Mouse (Mus musculus) layer of hippocampus, adult 2 months (tissue): ENCODE measurements around the gene Prkacb. TPM values are rescaled to one million over a fixed set of nuclear protein-coding genes. Genes with fewer than 3 reads are reported as not detected.

Source experiments
- DNase-seq, 2 experiments: peaks; one replicate each; pipeline ENCODE4 v3.0.0; 2022; ENCODE audit warnings: low spot score in 2 of 2
- H3K27ac ChIP-seq: fragments of 200-600 bp; 2 replicates; pipeline ENCODE4 v1.8.1; 2022
- H3K4me3 ChIP-seq: fragments of 200-600 bp; 2 replicates; pipeline ENCODE4 v1.8.1; 2022; ENCODE audit warnings: mild to moderate bottlenecking
- CTCF ChIP-seq: fragments of 200-600 bp; conservative IDR thresholded peaks from 2 replicates; pipeline ENCODE4 v1.8.1; 2022; ENCODE audit warnings: antibody characterized with exemption, mild to moderate bottlenecking, moderate library complexity
- total RNA-seq, 2 experiments: library from RNA; stranded (reverse); gene quantifications; 2 replicates each; pipeline ENCODE4 v1.2.3; 2021

Prkacb gene
- total RNA-seq, 2 experiments from 2014 or later = 244 to 252 TPM

DNA sequence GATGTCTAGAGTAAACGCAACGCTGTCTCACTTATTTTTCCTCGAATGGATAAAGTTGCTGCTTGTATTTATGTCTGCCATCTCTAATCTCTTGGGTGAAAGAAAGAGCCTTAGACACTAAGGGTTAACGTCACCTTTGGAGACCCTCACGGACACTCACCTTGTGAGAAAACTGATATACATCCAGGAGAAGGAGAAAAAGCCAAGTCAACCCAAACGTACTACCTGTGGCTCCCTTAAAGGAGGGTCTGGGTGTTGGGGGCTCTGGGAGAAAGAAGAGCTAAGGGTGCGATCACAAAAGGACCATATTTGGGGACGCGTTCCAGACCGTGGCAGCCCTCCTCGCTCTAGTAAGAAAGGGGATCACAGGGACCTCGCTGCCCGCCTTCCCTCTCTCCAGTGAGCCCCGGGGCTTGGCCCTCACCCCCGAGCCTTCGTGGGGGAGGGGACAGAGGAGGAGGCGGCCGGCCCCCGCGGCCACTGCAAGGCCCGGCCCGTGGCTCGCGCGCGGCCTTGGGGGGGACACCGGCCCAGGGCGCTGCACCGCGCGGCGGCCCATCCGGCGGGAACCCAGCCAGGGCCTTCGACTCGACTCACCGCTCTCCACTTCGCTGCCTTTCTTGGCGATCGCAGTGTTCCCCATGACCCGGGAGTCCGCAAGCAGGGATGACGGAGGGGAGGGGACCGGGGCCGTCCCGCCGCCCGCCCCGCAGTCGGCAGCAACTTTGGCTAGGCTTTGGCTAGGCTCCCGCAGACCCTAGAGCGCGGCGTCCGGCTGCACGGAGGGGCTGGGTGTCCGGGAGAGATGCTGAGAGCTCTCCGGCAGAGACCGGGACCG is 530 bp downstream of the Prkacb start:
- Histone ChIP-seq H3K4me3 (peak overlapping the region; percentile 91), H3K27ac (peak overlapping the region; percentile 100)
- no peak for TF ChIP-seq CTCF
- peak in 1 of 2 experiments; percentile 15 for DNase-seq

DNA sequence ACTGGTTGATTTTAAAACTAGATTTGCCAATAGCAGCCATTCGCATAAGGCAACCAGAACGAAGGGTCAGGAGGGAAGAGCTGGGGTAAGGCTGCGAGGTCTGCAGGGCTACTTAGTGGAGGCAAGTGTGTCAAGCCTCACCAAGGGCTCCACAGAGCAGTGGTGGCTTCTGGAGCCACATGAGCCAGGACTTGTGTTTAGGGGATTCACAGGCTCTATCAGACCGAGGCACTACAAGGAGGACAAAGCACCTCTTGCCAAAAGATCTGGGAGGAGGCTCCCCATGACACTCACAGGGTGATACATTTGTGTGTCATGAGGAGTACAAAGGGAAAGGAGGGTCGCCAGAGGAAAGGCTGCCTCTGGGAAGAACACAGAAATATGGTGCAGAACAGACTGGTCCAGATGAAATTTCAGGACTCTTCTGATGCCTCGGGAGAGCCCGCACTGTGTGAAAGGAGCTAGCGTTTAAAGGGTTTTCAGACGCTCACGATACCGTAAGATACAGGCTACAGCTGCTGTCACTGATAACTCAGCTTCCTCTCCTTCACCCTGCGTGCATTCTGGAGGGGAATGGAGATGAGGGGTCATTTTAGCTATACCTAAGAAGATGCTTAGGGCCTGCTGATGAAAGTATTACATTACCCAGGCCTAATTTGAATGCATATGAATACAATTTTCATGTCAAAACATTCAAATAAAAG is 19.1 kb downstream of the Prkacb start:
- H3K27ac ChIP-seq = no peak overlapping the region
- no peak for TF ChIP-seq CTCF
- DNase-seq = no peak
- no peak overlapping the region for H3K4me3 ChIP-seq

- Histone ChIP-seq H3K4me3 (no peak overlapping the region), H3K27ac (no peak overlapping the region)
- peak; percentile 25 for DNase-seq
- peak; percentile 86 for TF ChIP-seq CTCF
Measured at GRCm38 (mm10) chr3:146792144-146792748, 20.5 kb downstream of the Prkacb start.

- Histone ChIP-seq H3K4me3 (no peak overlapping the region), H3K27ac (no peak overlapping the region)
- no peak for DNase-seq
- TF ChIP-seq CTCF = no peak
Measured at GRCm38 (mm10) chr3:146784233-146784632, 28.6 kb downstream of the Prkacb start.

DNA sequence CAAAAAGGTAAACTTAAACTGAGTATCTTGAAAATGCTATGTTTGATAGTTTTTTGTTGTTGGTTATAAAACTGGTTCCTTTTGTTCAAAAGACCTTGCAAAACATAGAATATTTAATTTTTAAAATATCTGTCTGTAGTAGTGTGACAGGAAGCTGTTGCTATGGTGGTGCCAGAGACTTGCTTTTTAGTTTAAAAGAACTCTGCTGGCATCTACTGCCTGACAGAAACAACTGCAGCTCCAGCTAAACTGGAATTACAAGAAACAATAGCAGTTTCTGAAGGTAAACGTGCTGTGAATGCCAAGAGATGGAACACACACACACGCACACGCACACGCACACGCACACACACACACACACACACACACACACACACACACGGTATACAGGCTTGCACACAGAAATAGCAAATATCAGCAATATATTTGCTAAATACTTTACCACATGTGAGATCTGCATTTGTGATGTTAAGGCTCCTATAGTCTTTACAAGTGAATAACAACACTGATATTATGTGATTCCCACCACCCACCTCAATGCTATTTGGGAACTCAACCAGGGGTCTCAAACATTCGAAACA is 29.1 kb downstream of the Prkacb start:
- no peak overlapping the region for H3K4me3 ChIP-seq
- DNase-seq = peak; percentile 30 to 44
- H3K27ac ChIP-seq = peak overlapping the region; percentile 55
- peak; percentile 80 for TF ChIP-seq CTCF

GRCm38 (mm10) chr3:146782548-146782947 is 30.2 kb downstream of the Prkacb start:
- peak; percentile 40 for TF ChIP-seq CTCF

DNA sequence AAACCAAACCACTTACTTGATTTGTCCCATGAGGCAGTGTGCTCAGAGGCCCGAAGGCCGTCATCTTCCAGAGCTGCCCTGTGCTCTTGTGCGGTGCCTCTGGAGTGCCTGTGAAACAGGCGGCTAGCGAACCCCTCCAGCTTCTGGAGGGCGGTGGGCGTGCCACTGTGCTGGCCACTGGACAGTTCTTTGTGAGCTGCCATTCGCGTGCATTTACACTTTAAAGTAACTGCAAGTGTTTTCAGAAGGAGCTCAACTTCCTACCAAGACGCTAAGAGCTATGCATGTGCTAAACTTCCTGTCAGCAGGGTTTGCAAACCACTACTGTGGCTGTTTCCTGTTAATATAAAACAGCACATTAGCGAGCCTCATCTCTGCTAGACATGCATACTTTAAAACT is 31.7 kb downstream of the Prkacb start:
- Histone ChIP-seq H3K27ac (0 out of 2 replicates have a peak overlapping the region, but pooled peaks have one; percentile 28), H3K4me3 (peak overlapping the region; percentile 14; the same call in 1 of the 2 replicates)
- TF ChIP-seq CTCF = no peak
- DNase-seq = no peak

More at GRCm38 (mm10) chr3:146782548-146782947, 30.2 kb downstream of the Prkacb start:
- H3K27ac ChIP-seq = no peak overlapping the region
- no peak overlapping the region for H3K4me3 ChIP-seq
- no peak for DNase-seq

GRCm38 (mm10) chr3:146780241-146780640 is 32.5 kb downstream of the Prkacb start:
- H3K4me3 ChIP-seq = no peak overlapping the region
- no peak for DNase-seq
- TF ChIP-seq CTCF = no peak

GRCm38 (mm10) chr3:146778913-146779312 is 33.9 kb downstream of the Prkacb start:
- DNase-seq = no peak
- Histone ChIP-seq H3K4me3 (no peak overlapping the region), H3K27ac (no peak overlapping the region)
- no peak for TF ChIP-seq CTCF

More at GRCm38 (mm10) chr3:146780241-146780640, 32.5 kb downstream of the Prkacb start:
- no peak overlapping the region for H3K27ac ChIP-seq

- no peak for DNase-seq
Measured at GRCm38 (mm10) chr3:146778451-146778850, 34.3 kb downstream of the Prkacb start.

GRCm38 (mm10) chr3:146776711-146777110 is 36.1 kb downstream of the Prkacb start:
- Histone ChIP-seq H3K27ac (no peak overlapping the region), H3K4me3 (no peak overlapping the region)
- no peak for DNase-seq
- no peak for TF ChIP-seq CTCF

More at GRCm38 (mm10) chr3:146778451-146778850, 34.3 kb downstream of the Prkacb start:
- H3K4me3 ChIP-seq = no peak overlapping the region
- no peak for TF ChIP-seq CTCF
- no peak overlapping the region for H3K27ac ChIP-seq

GRCm38 (mm10) chr3:146770853-146771252 is 41.9 kb downstream of the Prkacb start:
- Histone ChIP-seq H3K27ac (peak overlapping the region; percentile 94), H3K4me3 (peak overlapping the region; percentile 61)
- no peak for DNase-seq
- TF ChIP-seq CTCF = no peak
